Mouse (Mus musculus): ENCODE results near the gene Dhx58. TPM values are rescaled to one million over a fixed set of nuclear protein-coding genes. Genes with fewer than 3 reads are reported as not detected.

Gene Dhx58
- polyA plus RNA-seq, 1 experiment from 2014 or later = 2.0 TPM

DNA sequence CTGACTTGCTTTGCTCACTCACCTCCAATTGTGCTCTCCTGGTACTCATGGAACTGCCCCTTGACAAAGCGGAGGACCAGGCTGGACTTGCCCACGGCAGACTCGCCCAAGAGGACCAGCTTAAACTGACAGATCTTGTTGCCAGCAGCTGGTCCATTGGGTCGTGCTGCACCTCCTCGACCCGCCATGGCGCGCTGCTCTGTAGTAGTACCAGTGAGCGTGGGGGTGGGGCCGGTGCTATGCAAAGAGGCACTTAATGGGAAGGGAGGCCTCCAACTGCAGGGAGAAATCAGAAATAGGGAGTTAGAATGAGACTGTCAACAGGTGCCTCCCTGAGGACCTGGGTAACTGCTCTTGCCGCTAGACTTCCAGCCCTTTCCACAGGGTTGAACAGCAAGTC is 15.8 kb upstream of the Dhx58 start:
- Histone ChIP-seq H3K4me1 (ENCODE audit: control insufficient read depth, insufficient read depth, low read length) (peaks cover 3% of the 10 kb centered on the region; the same call in 1 of the 2 replicates), H3K9ac (ENCODE audit: low read length) (no peak overlapping the region), H3K27ac (replicated peaks; ENCODE audit: low read depth, low read length) (no peak overlapping the region), H3K27me3 (ENCODE audit: control insufficient read depth, insufficient read depth, low read length) (no peaks in the 10 kb centered on the region), H3K9me3 (ENCODE audit: control insufficient read depth, low read length) (no peaks in the 10 kb centered on the region), H3K4me2 (ENCODE audit: low read depth, severe bottlenecking) (no peak overlapping the region), H3K36me3 (ENCODE audit: control insufficient read depth, insufficient read depth, low read length) (peaks cover 14% of the 10 kb centered on the region), H3K4me3 (ENCODE audit: low read depth, low read length) (no peak overlapping the region)
- DNase-seq (ENCODE audit: low spot score) (no peak), ATAC-seq (ENCODE audit: insufficient number of reproducible peaks, low FRiP score, low TSS enrichment, low read depth) (no peak)
- 85% methylated on average over 11 of the region's 11 CpGs for WGBS

DNA sequence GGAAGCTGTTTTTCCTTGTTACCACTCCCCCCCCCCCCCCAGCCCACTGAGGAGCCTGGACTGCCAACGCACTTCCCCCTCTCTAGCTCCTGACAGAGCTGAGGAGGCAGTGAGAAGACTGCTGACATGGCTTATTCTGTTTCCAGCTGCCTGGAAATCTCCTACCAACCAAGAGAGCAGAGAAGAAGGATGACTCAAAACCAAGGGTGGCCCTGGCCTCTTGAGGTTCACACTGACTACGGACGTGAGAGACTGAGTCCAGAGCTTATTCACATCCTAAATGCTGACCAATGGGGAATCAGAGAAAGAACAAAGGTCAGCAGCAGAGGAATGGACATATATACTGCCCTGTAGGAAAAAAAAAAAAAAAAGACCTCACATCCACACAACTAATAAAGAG is 15.2 kb upstream of the Dhx58 start:
- ATAC-seq (ENCODE audit: insufficient number of reproducible peaks, low FRiP score, low TSS enrichment, low read depth) = no peak
- WGBS = 85% methylated on average over 3 of the region's 3 CpGs

DNA sequence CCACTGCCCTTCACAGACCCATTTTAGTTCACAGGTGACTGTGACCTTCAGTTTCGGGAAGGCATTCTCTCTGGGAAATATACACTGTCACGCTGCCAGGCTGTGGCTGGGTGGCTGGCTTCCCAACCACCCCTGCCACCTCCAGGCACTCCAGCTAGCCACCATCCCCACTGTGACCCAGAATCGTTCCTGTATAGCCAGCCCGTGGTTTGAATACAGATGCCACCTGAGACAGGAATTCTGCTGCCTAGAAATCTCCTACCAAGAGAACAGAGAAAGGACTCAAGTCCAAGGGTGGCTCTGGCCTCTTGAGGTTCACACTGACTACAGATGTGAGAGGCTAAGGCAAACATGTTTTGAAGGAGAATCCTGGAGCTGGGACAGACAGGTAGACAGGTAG is 14.8 kb upstream of the Dhx58 start:
- Histone ChIP-seq H3K9ac (ENCODE audit: low read length) (no peak overlapping the region), H3K4me2 (ENCODE audit: low read depth, severe bottlenecking) (no peak overlapping the region), H3K4me1 (ENCODE audit: control insufficient read depth, insufficient read depth, low read length) (peaks cover 7% of the 10 kb centered on the region), H3K27me3 (ENCODE audit: control insufficient read depth, insufficient read depth, low read length) (no peaks in the 10 kb centered on the region), H3K36me3 (ENCODE audit: control insufficient read depth, insufficient read depth, low read length) (peaks cover 14% of the 10 kb centered on the region), H3K4me3 (ENCODE audit: low read depth, low read length) (no peak overlapping the region), H3K9me3 (ENCODE audit: control insufficient read depth, low read length) (no peaks in the 10 kb centered on the region), H3K27ac (replicated peaks; ENCODE audit: low read depth, low read length) (no peak overlapping the region)
- 87% methylated on average over 4 of the region's 4 CpGs for WGBS
- DNase-seq (ENCODE audit: low spot score) = no peak
- no peak for ATAC-seq (ENCODE audit: insufficient number of reproducible peaks, low FRiP score, low TSS enrichment, low read depth)

More for the DNA sequence above, 15.2 kb upstream of the Dhx58 start:
- H3K36me3 ChIP-seq (ENCODE audit: control insufficient read depth, insufficient read depth, low read length) = peaks cover 14% of the 10 kb centered on the region
- H3K4me1 ChIP-seq (ENCODE audit: control insufficient read depth, insufficient read depth, low read length) = peaks cover 3% of the 10 kb centered on the region
- no peaks in the 10 kb centered on the region for H3K9me3 ChIP-seq (ENCODE audit: control insufficient read depth, low read length)
- no peaks in the 10 kb centered on the region for H3K27me3 ChIP-seq (ENCODE audit: control insufficient read depth, insufficient read depth, low read length)
- no peak overlapping the region for H3K4me2 ChIP-seq (ENCODE audit: low read depth, severe bottlenecking)
- H3K4me3 ChIP-seq (ENCODE audit: low read depth, low read length) = no peak overlapping the region
- DNase-seq (ENCODE audit: low spot score) = no peak
- H3K9ac ChIP-seq (ENCODE audit: low read length) = no peak overlapping the region
- no peak overlapping the region for H3K27ac ChIP-seq (replicated peaks; ENCODE audit: low read depth, low read length)

DNA sequence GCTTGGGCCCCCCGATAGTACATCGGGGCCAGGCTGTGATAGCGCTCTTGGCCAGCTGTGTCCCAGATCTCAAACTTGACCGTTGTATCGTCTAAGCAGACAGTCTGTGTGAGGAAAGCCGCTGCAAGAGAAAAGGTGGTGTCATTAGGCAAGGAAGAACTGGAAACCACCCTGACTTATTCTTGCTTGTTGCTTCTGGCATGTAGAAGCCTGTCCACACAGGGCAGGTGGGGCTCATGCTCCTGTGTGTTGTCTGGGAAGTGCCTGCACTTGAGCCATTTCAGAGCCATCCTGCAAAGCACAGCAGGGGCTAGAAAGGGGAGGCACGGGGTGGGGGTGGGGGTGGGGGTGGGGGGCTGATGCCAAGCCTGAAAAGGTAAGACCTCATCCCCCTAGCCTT is 14.4 kb upstream of the Dhx58 start:
- no peak for ATAC-seq (ENCODE audit: insufficient number of reproducible peaks, low FRiP score, low TSS enrichment, low read depth)
- Histone ChIP-seq H3K9me3 (ENCODE audit: control insufficient read depth, low read length) (no peaks in the 10 kb centered on the region), H3K4me2 (ENCODE audit: low read depth, severe bottlenecking) (no peak overlapping the region), H3K27me3 (ENCODE audit: control insufficient read depth, insufficient read depth, low read length) (no peaks in the 10 kb centered on the region), H3K27ac (replicated peaks; ENCODE audit: low read depth, low read length) (no peak overlapping the region), H3K4me3 (ENCODE audit: low read depth, low read length) (no peak overlapping the region), H3K36me3 (ENCODE audit: control insufficient read depth, insufficient read depth, low read length) (peaks cover 14% of the 10 kb centered on the region), H3K4me1 (ENCODE audit: control insufficient read depth, insufficient read depth, low read length) (peaks cover 11% of the 10 kb centered on the region), H3K9ac (ENCODE audit: low read length) (no peak overlapping the region)
- no peak for DNase-seq (ENCODE audit: low spot score)
- WGBS = 91% methylated on average over 7 of the region's 7 CpGs

DNA sequence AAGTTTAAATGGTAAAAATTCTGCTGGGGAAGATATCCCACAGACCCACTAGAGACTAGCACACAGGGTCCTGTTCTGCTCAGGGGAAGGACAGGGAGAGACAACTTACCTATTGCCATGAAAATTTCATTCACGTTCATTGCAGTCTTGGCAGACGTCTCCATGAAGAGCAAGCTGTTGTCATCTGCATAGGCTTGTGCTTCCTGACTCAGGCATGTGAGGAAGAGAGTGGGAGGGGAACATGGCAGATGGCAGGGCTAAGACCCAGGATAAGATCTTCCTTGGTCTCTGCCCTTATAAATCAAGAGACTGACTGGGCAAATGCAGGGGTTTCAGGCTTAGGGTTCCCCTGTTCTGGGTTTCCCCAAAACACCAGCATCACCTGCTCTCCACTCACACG is 12.6 kb upstream of the Dhx58 start:
- Histone ChIP-seq H3K9ac (ENCODE audit: low read length) (no peak overlapping the region), H3K4me3 (ENCODE audit: low read depth, low read length) (no peak overlapping the region), H3K9me3 (ENCODE audit: control insufficient read depth, low read length) (no peaks in the 10 kb centered on the region), H3K4me2 (ENCODE audit: low read depth, severe bottlenecking) (no peak overlapping the region), H3K27me3 (ENCODE audit: control insufficient read depth, insufficient read depth, low read length) (no peaks in the 10 kb centered on the region), H3K27ac (replicated peaks; ENCODE audit: low read depth, low read length) (no peak overlapping the region), H3K4me1 (ENCODE audit: control insufficient read depth, insufficient read depth, low read length) (peaks cover 16% of the 10 kb centered on the region), H3K36me3 (ENCODE audit: control insufficient read depth, insufficient read depth, low read length) (peaks cover 14% of the 10 kb centered on the region)
- WGBS = 88% methylated on average over 3 of the region's 3 CpGs
- DNase-seq (ENCODE audit: low spot score) = no peak
- ATAC-seq (ENCODE audit: insufficient number of reproducible peaks, low FRiP score, low TSS enrichment, low read depth) = no peak

DNA sequence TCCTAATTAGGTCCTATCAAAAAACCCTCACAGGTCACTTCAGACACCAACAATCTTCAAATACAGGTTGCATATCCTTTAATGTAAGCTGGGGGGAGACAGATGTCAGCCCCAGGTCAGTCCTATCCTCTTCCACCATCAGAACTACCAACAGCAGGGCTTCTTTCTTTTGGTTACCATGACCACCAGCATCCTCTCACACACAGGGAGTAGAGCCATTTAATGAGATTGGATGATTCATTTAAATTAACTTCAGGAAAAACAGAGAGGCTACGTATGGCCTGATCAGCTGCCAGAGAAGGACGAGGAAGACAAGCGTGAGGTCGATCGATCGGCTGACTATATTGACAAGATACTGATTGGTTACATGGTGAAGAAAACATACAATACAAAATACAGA is 10.9 kb upstream of the Dhx58 start:
- H3K9me3 ChIP-seq (ENCODE audit: control insufficient read depth, low read length) = no peaks in the 10 kb centered on the region
- H3K27ac ChIP-seq (replicated peaks; ENCODE audit: low read depth, low read length) = no peak overlapping the region
- no peaks in the 10 kb centered on the region for H3K27me3 ChIP-seq (ENCODE audit: control insufficient read depth, insufficient read depth, low read length)
- ATAC-seq (ENCODE audit: insufficient number of reproducible peaks, low FRiP score, low TSS enrichment, low read depth) (no peak), DNase-seq (ENCODE audit: low spot score) (no peak)
- peaks cover 14% of the 10 kb centered on the region for H3K36me3 ChIP-seq (ENCODE audit: control insufficient read depth, insufficient read depth, low read length)
- no peak overlapping the region for H3K4me2 ChIP-seq (ENCODE audit: low read depth, severe bottlenecking)
- H3K4me1 ChIP-seq (ENCODE audit: control insufficient read depth, insufficient read depth, low read length) = peaks cover 19% of the 10 kb centered on the region
- no peak overlapping the region for H3K9ac ChIP-seq (ENCODE audit: low read length)
- 93% methylated on average over 6 of the region's 6 CpGs for WGBS
- no peak overlapping the region for H3K4me3 ChIP-seq (ENCODE audit: low read depth, low read length)

DNA sequence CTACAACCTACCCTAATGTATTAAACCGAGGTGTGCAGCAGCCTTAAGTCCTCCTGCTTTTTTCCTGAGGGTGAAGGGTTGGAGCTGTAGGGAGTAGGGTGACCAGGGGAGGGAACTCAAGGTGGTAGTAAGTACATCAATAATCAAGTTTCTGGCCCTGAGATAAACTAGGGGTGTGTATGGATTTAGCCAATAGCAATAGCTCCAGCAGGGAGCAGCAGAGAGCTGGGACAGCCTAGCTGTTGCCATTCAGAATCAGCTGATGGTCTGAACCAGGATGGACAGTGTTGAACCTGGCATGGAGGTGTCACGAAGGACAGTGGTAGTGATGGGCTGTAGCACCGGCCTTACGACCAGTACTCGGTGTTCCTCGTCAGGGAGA is 10.5 kb upstream of the Dhx58 start:
- H3K27me3 ChIP-seq (ENCODE audit: control insufficient read depth, insufficient read depth, low read length) = no peaks in the 10 kb centered on the region
- H3K36me3 ChIP-seq (ENCODE audit: control insufficient read depth, insufficient read depth, low read length) = peaks cover 14% of the 10 kb centered on the region
- H3K4me3 ChIP-seq (ENCODE audit: low read depth, low read length) = no peak overlapping the region
- peak overlapping the region; percentile 59; the same call in 1 of the 2 replicates for H3K9ac ChIP-seq (ENCODE audit: low read length)
- ATAC-seq (ENCODE audit: insufficient number of reproducible peaks, low FRiP score, low TSS enrichment, low read depth) = no peak
- H3K9me3 ChIP-seq (ENCODE audit: control insufficient read depth, low read length) = no peaks in the 10 kb centered on the region
- H3K27ac ChIP-seq (replicated peaks; ENCODE audit: low read depth, low read length) = no peak overlapping the region
- peak; percentile 86 for DNase-seq (ENCODE audit: low spot score)
- WGBS = 50% methylated on average over 6 of the region's 6 CpGs
- H3K4me2 ChIP-seq (ENCODE audit: low read depth, severe bottlenecking) = peak overlapping the region; percentile 51; the same call in 1 of the 2 replicates
- H3K4me1 ChIP-seq (ENCODE audit: control insufficient read depth, insufficient read depth, low read length) = peaks cover 19% of the 10 kb centered on the region

DNA sequence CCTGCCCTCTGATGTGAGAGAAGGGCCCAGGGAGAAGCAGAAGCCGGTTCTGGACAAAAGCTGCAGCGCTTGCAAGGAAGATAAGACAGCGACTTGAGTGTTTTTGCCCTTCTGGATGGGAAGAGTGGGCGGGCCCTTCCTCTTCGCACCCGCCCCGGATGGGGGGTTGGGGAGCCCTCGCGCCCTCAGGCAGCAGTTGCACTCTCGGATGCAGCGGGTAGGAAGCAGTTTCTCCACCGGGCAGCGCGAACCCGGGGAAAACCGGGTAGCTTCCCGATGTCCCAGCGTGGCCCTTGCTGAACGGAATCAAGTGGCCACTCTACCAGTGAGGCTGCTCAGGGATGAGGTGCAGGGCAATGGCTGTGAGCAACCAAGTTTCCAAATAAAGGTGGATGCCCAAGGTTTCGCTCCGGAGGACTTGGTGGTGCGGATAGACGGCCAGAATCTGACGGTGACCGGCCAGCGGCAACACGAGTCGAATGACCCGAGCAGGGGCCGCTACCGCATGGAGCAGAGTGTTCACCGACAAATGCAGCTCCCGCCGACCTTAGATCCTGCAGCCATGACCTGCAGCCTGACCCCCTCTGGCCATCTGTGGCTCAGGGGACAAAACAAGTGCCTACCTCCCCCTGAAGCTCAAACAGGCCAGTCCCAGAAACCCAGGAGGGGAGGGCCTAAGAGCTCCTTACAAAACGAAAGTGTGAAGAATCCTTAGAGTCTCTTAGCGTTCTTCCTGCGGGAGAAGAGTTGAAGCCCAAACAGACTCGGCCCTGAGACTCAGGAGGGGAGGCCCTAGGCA is 9.9 kb upstream of the Dhx58 start, which contains the start of gene Hspb9:
Gene Hspb9, plus strand, starts transcription at position 116 of the 799 bp plus-strand sequence.
- peak within 1 kb of the TSS; percentile 70 for H3K4me2 ChIP-seq (ENCODE audit: low read depth, severe bottlenecking)
- H3K4me1 ChIP-seq (ENCODE audit: control insufficient read depth, insufficient read depth, low read length) = peaks cover 19% of the 10 kb centered on the region
- DNase-seq (ENCODE audit: low spot score) = peak; percentile 71
- 3% methylated on average over 38 of the region's 38 CpGs for WGBS
- H3K4me3 ChIP-seq (ENCODE audit: low read depth, low read length) = peak within 1 kb of the TSS; percentile 8; the same call in 1 of the 2 replicates
- peak within 1 kb of the TSS; percentile 59 for H3K9ac ChIP-seq (ENCODE audit: low read length)
- H3K36me3 ChIP-seq (ENCODE audit: control insufficient read depth, insufficient read depth, low read length) = peaks cover 16% of the 10 kb centered on the region
- no peaks in the 10 kb centered on the region for H3K27me3 ChIP-seq (ENCODE audit: control insufficient read depth, insufficient read depth, low read length)
- no peak for ATAC-seq (ENCODE audit: insufficient number of reproducible peaks, low FRiP score, low TSS enrichment, low read depth)
- peak within 1 kb of the TSS; percentile 51; the same call in 1 of the 2 replicates for H3K27ac ChIP-seq (replicated peaks; ENCODE audit: low read depth, low read length)
- no peaks in the 10 kb centered on the region for H3K9me3 ChIP-seq (ENCODE audit: control insufficient read depth, low read length)
